Mouse (Mus musculus): ENCODE data around the gene Srsf5.

- TF ChIP-seq CTCF (IDR thresholded peaks at IDR 0.05; ENCODE audit: borderline replicate concordance, control insufficient read depth, extremely low read depth, insufficient read depth, low read length, poor library complexity) (0 out of 2 replicates have a peak, but pooled peaks have one; percentile 67), POLR2A (IDR thresholded peaks at IDR 0.05; ENCODE audit: control insufficient read depth, extremely low read depth, insufficient read depth, low read length, poor library complexity) (peak; percentile 47; the same call in 1 of the 2 replicates)
Observed at GRCm38 (mm10) chr12:80945996-80946355, 672 bp downstream of the Srsf5 start.

All from thymus, adult 2 months (tissue).